Mouse (Mus musculus) midbrain, postnatal 0 days (tissue): ENCODE measurements at regions not wholly inside any gene's neighbourhood (a gene's known extent, or its start where the extent isn't known, plus 50 kb on each side); places are given as distances from the start of the nearest gene placed in this dataset.
"Not testable (repeated sequence)": the region's sequence is repeated elsewhere in the genome, so short reads cannot be mapped to it uniquely, and the experiment has no call there.

ENCODE experiments used
- ATAC-seq: fragments of 200-750 bp; cut with Nextera tagmentation; 2 replicates; pipeline ENCODE4 v1.8.0; 2017; ENCODE audit warnings: moderate number of reproducible peaks, mild to moderate bottlenecking, moderate TSS enrichment, moderate library complexity; ENCODE audit not compliant: low FRiP score
- DNase-seq: peaks from one replicate; pipeline ENCODE4 v3.0.0-alpha.2; 2015; ENCODE audit warnings: low spot score
- H3K27ac ChIP-seq: fragments of 300-500 bp; sonication (generic); 2 replicates; pipeline ENCODE4 v1.5.1; 2014; ENCODE audit warnings: low read depth, mild to moderate bottlenecking, low read length, mixed read lengths
- H3K27me3 ChIP-seq: fragments of 300-500 bp; sonication (generic); 2 replicates; pipeline ENCODE4 v1.6.1; 2014; ENCODE audit warnings: low read length, control low read depth, mixed read lengths; ENCODE audit not compliant: insufficient read depth
- H3K36me3 ChIP-seq: fragments of 300-500 bp; sonication (generic); 2 replicates; pipeline ENCODE4 v1.6.1; 2014; ENCODE audit warnings: low read length, control low read depth, mixed read lengths; ENCODE audit not compliant: insufficient read depth
- H3K4me1 ChIP-seq: fragments of 300-500 bp; sonication (generic); 2 replicates; pipeline ENCODE4 v1.6.1; 2014; ENCODE audit warnings: mild to moderate bottlenecking, control low read depth, antibody characterized with exemption, low read length, mixed read lengths; ENCODE audit not compliant: insufficient read depth
- H3K4me2 ChIP-seq: fragments of 300-500 bp; sonication (generic); 2 replicates; pipeline ENCODE4 v1.6.1; 2014; ENCODE audit warnings: low read depth, mild to moderate bottlenecking, low read length, mixed read lengths; ENCODE audit not compliant: poor library complexity, severe bottlenecking
- H3K4me3 ChIP-seq: fragments of 300-500 bp; sonication (generic); 2 replicates; pipeline ENCODE4 v1.5.1; 2014; ENCODE audit warnings: low read depth, mild to moderate bottlenecking, low read length, moderate library complexity
- H3K9ac ChIP-seq: fragments of 300-500 bp; sonication (generic); replicated peaks from 2 replicates; pipeline ENCODE4 v1.6.1; 2014; ENCODE audit warnings: mild to moderate bottlenecking, low read length, moderate library complexity, mixed read lengths; ENCODE audit not compliant: poor library complexity, severe bottlenecking
- H3K9me3 ChIP-seq: fragments of 300-500 bp; sonication (generic); 2 replicates; pipeline ENCODE4 v1.6.1; 2016; ENCODE audit warnings: low read length, control low read depth
- CTCF ChIP-seq: IDR thresholded peaks from 2 replicates; pipeline ENCODE4 v1.5.1; 2016; ENCODE audit warnings: antibody characterized with exemption, mild to moderate bottlenecking
- WGBS: fragments of 180-500 bp; shearing (Covaris S2); extraction: QIAGEN DNeasy Blood & Tissue Kit; methylation state at CpG from one replicate; pipeline ENCODE4 v1.1.7; 2014; 5-methylcytosine and 5-hydroxymethylcytosine counted together

- Histone ChIP-seq H3K9ac (no peak overlapping the region), H3K4me3 (no peak overlapping the region), H3K4me1 (no peaks in the 10 kb centered on the region), H3K4me2 (no peak overlapping the region), H3K36me3 (no peaks in the 10 kb centered on the region), H3K27me3 (no peaks in the 10 kb centered on the region), H3K27ac (no peak overlapping the region), H3K9me3 (no peaks in the 10 kb centered on the region)
- 95% methylated on average over 1 of the region's 1 CpGs for WGBS
- TF ChIP-seq CTCF: no peak
- no peak for ATAC-seq
- DNase-seq: no peak
Observed at GRCm38 (mm10) chr9:23700567-23700966, 397.2 kb upstream of the Npsr1 start.

DNA sequence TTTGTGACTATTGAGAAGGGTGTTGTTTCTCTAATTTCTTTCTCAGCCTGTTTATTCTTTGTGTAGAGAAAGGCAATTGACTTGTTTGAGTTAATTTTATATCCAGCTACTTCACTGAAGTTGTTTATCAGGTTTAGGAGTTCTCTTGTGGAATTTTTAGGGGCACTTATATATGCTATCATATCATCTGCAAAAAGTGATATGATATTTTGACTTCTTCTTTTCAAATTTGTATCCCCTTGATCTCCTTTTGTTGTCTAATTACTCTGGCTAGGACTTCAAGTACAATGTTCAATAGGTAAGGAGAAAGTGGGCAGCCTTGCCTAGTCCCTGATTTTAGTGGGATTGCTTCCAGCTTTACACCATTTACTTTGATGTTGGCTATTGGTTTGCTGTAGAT, 380.2 kb upstream of the Npsr1 start:
- not testable (repeated sequence) for H3K4me1 ChIP-seq, H3K36me3 ChIP-seq, ATAC-seq, H3K27me3 ChIP-seq, H3K4me2 ChIP-seq, H3K27ac ChIP-seq, H3K9me3 ChIP-seq, H3K4me3 ChIP-seq, H3K9ac ChIP-seq
- DNase-seq: peak; percentile 71

GRCm38 (mm10) chr9:23728816-23729215, 369.0 kb upstream of the Npsr1 start:
- Histone ChIP-seq H3K9me3 (no peaks in the 10 kb centered on the region), H3K27ac (no peak overlapping the region), H3K27me3 (no peaks in the 10 kb centered on the region), H3K4me1 (no peaks in the 10 kb centered on the region), H3K4me3 (no peak overlapping the region), H3K9ac (no peak overlapping the region), H3K36me3 (no peaks in the 10 kb centered on the region), H3K4me2 (no peak overlapping the region)
- WGBS: 94% methylated on average over 4 of the region's 4 CpGs
- ATAC-seq (no peak), DNase-seq (no peak)
- no peak for TF ChIP-seq CTCF

DNA sequence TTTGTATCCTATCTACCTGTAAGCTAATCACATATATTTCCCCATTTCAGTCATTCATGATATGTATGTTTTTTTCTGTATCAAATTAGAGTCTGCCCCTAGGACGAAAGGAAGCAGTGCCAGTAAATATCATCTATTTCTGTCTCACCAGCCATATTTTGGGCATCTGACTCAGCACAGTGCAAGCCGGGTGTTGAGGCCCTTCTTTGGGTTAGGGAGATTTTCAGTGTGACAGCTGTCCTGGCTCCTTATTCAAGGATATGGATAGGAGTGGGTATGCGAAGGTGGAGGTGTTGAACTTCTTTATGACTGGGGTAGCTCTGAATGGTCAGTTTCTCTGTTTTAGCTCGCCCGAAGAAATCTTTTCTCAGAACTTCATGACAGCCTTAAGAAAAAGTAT, 345.3 kb upstream of the Npsr1 start:
- no peak for ATAC-seq
- 92% methylated on average over 5 of the region's 5 CpGs for WGBS
- DNase-seq: no peak
- H3K4me2 ChIP-seq: no peak overlapping the region
- H3K9ac ChIP-seq: no peak overlapping the region
- TF ChIP-seq CTCF: no peak
- H3K9me3 ChIP-seq: no peaks in the 10 kb centered on the region
- no peak overlapping the region for H3K27ac ChIP-seq
- H3K36me3 ChIP-seq: no peaks in the 10 kb centered on the region
- no peaks in the 10 kb centered on the region for H3K27me3 ChIP-seq
- H3K4me1 ChIP-seq: no peaks in the 10 kb centered on the region
- H3K4me3 ChIP-seq: no peak overlapping the region

GRCm38 (mm10) chr9:23786660-23787059, 311.1 kb upstream of the Npsr1 start:
- H3K4me3 ChIP-seq: no peak overlapping the region
- H3K4me1 ChIP-seq: no peaks in the 10 kb centered on the region
- H3K9me3 ChIP-seq: no peaks in the 10 kb centered on the region
- H3K27me3 ChIP-seq: no peaks in the 10 kb centered on the region
- TF ChIP-seq CTCF: no peak
- H3K27ac ChIP-seq: no peak overlapping the region
- DNase-seq: peak; percentile 26
- no peak overlapping the region for H3K9ac ChIP-seq
- H3K4me2 ChIP-seq: no peak overlapping the region
- H3K36me3 ChIP-seq: no peaks in the 10 kb centered on the region
- ATAC-seq: no peak
- WGBS: 54% methylated on average over 4 of the region's 4 CpGs
